Mouse (Mus musculus): ENCODE results near the gene Socs4.
A peak's percentile ranks its signal among the peaks of the same experiment; 100 is the strongest.

The Socs4 gene

DNA sequence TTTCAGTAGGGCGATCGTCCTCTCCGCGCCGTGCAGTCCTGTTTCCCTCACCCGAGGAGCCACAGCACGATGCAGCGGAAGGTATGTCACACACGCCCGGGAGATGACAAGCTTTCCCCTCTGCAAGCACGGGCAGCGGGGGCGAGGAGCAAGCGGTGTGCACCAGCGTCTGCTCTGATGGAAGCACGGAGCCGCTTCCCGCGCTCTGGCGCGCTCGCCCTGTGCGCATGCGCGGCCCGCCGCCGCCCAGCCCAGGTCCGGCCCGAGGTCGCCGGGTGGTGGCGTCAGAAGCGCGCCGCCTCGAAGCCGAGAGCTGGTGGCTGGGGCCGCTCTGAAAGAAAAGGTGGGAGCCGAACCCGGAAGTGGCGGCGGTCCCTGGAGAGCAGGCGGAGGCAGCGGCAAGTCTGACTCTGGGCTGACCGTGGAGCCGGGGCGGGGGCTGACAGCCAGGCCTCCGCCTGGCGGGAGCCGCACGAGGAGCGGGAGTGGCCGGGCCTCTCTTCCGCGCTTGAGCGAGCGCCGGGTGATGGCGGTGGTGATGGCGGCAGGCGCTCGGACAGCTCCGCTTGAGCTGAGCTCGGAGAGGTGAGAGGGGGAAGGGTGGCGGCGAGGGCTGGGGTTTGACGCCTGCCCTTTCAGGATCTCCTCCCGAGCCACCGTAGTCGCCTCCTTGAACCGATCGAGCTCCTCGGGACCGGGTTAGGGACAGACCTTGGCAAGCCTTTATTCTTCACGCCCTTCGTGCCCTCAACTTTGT, at the start of gene Socs4, which contains the start of gene Wdhd1:
Socs4 (plus strand) TSS at position 295 of the 757 bp plus-strand sequence.
Wdhd1 (minus strand) TSS at position 221 of the 757 bp plus-strand sequence.
- DNase-seq (ENCODE audit: low spot score in 2 of 2), result peak; percentile 96 to 97

DNA sequence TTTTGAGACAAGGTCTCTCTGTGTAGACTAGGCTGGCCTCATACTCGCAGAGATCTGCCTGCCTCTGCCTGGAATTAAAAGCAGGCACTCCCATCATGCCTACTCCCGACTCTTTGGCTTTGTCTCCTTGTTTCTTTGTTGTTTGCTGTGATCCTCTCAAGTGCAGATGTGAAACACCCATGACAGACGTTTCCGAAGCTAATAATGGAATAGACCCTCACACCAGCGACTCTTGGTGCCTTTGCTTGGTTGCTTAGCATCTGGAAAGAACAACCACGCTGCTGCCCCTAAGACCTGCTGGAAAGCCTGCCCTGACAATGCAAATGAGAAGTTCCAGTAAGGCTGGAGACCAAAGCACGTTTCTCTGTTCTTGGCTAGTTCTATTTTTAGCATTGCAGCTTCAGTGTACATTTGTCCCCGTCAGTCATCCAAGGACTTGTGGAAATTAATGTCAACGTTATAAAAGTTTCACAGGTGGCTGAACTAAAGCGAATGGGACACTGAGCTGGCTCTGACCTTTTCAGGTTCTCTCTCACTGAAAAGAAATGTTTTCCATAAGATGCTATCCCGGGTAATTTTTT, 46.8 kb upstream of the Socs4 start:
- DNase-seq (ENCODE audit: low spot score in 2 of 2), result no peak

DNA sequence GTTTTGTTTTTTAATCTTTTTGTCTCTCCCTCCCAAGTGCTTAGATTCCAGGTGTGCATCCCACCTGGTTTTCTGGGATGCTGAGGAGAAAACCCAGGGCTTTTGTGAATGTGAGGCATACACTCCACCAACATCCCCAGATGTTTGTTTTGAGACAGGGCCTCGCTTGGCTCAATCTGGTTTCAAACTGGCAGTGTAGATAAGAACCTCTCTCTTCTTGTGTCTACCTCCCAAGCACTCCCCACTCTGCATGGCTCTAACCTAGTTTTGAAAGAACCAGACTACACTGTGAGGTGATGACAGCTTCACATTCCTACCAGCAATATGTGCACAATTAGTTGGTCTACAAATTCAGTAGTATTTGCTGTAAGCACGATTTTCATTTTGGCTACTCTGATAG, 43.1 kb upstream of the Socs4 start:
- DNase-seq (ENCODE audit: low spot score in 2 of 2), result no peak

DNA sequence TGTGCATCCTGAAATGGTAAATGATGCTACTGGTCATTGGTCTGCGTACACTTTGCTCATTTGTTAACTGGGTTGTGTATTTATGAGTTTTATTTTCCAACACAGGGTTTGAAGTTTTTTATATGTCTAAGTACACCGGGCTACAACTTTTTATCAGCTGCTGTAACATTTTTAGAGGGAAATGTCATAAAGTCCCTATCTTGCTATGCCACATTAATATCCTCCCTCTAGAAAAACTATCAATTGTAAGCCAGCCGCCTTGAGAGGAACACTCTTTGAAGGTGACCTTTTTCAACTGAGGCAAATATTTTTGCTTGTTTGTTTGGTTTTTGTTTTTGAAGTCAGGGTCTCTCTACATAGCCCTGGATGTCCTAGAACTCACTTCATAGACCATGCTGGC, 42.7 kb upstream of the Socs4 start:
- DNase-seq (ENCODE audit: low spot score in 2 of 2), result no peak

DNA sequence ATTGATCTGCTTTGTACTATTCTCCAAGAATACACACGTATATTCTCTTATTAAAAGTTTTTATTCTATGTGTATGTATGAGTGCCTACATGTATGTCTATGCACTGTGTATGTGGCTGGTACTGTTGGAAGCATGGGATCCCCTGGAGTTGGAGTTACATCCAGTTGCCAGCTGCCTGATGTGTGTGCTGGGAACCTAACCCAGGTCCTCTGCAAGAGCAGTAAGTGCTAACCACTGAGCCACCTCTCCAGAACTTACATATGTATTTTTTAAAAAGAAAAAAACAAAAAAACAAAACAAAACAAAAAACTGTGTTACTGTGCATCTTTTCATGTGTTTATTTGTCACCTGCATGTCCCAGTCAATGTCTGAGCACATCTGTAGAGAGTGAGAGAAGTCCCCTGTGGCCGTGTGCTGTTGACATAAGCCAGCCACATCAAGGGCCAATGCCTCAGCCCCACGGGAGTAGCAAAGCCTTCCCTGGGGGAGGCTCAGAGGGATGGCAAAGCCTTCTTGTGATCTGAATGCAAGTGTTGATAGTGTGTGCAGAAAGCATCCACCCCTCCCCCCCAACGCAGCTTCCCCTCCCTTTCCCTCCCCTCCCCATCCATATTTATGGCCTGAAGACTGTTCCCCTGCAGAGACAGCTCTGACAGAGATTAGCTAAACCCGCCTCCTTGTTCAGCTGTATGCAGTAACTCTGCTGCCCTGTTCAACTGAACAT, 42.0 kb upstream of the Socs4 start:
- DNase-seq (ENCODE audit: low spot score in 2 of 2), result no peak

GRCm38 (mm10) chr14:47236491-47236890, 40.2 kb upstream of the Socs4 start:
- DNase-seq (ENCODE audit: low spot score in 2 of 2), result no peak

GRCm38 (mm10) chr14:47237286-47237685, 39.4 kb upstream of the Socs4 start:
- no peak for DNase-seq (ENCODE audit: low spot score in 2 of 2)

GRCm38 (mm10) chr14:47240600-47240999, 36.1 kb upstream of the Socs4 start:
- DNase-seq (ENCODE audit: low spot score in 2 of 2), result no peak

DNA sequence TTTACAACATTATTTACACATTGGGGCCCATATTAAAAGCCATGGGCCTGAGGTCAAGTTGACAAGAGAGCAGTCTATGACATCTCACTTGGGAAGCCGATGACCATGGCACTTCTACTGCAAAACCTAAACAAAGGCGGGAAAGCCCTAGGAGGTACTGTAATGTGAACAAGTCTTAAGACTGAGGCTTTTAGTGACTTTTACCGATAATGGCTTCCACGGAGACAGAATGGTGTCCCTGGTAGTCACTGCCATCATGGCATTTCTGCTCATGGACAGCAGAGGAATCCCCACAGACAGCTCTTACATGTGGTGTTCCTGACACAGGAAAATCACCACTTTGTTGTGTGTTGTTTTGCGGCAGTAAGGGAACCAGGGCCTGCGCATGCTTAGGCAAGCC, 35.7 kb upstream of the Socs4 start:
- DNase-seq (ENCODE audit: low spot score in 2 of 2), result no peak

DNA sequence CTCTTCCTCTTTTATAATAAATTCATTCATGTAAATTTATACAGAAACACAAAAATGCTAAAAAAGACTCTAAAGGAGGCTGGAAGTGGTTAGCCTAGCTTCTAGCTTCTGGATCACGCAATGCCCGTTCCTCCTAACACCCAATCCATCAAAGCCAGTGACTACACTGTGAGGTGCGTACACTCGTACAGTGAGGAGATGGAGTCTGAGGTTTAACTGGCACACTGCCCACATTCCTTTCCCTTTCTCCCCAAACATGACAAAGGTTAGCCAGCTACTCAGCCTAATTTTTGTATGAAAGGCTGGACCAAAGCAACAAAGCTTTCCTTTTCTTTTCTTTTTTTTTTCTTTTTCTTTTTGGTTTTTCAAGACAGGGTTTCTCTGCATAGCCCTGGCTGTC, 34.0 kb upstream of the Socs4 start:
- no peak for DNase-seq (ENCODE audit: low spot score in 2 of 2)

GRCm38 (mm10) chr14:47249839-47250238, 26.9 kb upstream of the Socs4 start:
- peak in 1 of 2 experiments; percentile 12 for DNase-seq (ENCODE audit: low spot score in 2 of 2)

- DNase-seq (ENCODE audit: low spot score in 2 of 2), result no peak
Measured at GRCm38 (mm10) chr14:47264866-47265265, 11.9 kb upstream of the Socs4 start.

- no peak for DNase-seq (ENCODE audit: low spot score in 2 of 2)
Measured at GRCm38 (mm10) chr14:47265829-47266228, 10.9 kb upstream of the Socs4 start.

DNA sequence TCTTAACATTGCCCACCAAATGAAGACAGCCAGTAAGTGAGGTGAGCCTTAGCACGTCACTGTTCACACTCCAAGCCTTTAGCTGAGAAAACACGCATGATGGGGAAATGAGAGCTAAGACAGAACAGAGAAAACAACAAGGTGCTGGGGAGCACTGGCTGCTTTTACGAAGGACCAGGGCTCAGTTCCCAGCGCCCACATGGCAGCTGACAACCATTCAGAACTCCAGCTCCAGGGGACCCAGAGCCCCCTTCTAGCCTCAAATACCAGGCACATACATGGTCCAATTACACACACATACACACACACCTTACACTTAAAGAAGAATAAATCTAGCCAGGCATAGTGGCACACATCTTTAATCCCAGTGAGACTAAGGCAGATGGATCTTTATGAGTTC, 7.7 kb upstream of the Socs4 start:
- no peak for DNase-seq (ENCODE audit: low spot score in 2 of 2)

- no peak for DNase-seq (ENCODE audit: low spot score in 2 of 2)
Measured at GRCm38 (mm10) chr14:47269706-47270105, 7.0 kb upstream of the Socs4 start.

- DNase-seq (ENCODE audit: low spot score in 2 of 2), result no peak
Measured at GRCm38 (mm10) chr14:47273751-47274150, 3.0 kb upstream of the Socs4 start.

DNA sequence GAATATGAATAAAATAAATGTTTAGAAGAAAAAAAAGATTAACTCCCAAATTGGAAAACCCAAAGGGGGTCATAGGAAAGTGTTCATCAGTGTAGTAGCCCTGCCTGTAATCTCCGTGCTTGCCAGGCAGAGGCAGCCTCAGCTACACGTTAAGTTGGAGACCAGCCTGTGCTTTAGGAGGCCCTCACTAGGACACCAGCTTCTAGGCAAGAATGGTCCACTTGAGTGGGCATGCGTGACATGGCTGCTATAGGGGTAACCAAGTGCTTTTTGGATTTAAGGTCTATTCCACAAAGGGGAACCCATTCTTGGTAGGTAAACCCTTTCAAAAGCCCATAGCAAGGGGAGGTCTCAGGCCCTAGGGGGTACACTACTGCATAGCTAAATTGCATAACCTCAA, 1.3 kb upstream of the Socs4 start:
- DNase-seq (ENCODE audit: low spot score in 2 of 2), result no peak

- DNase-seq (ENCODE audit: low spot score in 2 of 2), result no peak
Measured at GRCm38 (mm10) chr14:47276036-47276603, 611 bp upstream of the Socs4 start.

DNA sequence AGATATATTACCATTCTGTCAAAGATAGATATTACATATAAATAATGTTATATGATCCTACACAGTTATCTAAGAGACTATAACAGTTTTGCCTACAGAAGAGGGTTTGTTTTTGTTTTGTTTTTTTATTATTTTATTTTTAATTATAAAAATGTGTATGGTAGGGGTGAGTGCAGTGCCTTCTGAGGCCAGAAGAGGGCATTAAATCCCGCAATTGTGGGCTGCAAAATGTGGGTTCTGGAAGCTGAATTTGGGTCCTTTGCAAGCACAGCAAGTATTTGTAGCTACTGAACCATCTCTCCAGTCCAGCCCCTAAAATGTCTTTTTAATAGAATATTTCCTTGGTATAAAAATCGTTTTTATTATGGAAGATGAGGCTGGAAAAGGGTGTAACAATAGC, 2.3 kb downstream of the Socs4 start:
- no peak for DNase-seq (ENCODE audit: low spot score in 2 of 2)

DNA sequence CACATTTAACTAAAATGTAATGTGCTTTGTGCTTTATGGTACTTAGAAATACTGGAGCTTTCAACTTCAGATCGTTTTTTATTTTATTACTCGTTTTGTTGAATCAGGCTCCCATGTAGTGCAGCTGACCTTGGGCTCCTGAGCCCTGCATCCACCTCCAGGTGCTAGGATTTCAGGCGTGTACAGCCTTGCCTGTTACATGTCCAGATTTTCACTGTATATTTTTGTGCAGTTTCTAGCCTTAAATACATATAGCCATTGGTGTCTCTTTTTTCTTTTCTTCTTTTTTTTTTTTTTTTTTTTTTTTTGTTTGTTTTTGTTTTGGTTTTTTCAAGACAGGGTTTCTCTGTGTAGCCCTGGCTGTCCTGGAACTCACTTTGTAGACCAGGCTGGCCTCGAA, 4.8 kb downstream of the Socs4 start:
- DNase-seq (ENCODE audit: low spot score in 2 of 2), result no peak

DNA sequence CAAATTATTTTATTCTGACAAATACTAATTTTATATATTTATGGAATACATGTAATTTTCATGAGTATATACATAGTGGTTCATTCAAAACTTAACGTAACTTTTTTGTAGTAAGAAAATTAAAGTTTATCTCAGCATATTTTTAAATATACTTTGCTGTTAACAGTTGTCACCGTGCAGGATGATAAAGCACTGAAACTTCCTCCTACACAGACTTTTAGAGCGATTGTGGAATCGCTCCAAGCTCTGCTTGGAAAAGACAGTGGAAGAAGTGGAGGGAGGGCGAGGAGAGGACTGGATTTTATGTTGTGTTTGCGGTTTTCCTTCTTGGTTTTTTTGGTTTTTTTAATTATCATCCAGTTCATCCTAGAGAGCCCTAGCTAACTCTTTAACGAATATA, 6.8 kb downstream of the Socs4 start:
- no peak for DNase-seq (ENCODE audit: low spot score in 2 of 2)

DNA sequence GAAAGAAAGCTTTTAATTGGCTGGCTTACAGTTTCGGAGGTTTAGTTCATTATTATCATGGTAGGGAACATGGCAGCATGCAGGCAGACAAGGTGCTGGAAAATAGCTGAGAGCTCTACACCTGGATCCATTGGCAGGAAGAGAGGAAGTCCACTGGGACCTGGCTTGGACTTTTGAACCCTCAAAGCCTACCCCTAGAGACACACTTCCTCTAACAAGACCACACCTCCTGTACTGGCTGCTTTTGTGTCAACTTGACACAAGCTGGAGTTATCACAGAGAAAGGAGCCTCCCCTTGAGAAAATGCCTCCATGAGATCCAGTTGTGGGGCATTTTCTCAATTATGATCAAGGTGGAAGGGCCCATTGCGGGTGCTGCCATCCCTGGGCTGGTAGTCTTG, 8.5 kb downstream of the Socs4 start:
- DNase-seq (ENCODE audit: low spot score in 2 of 2), result no peak

- DNase-seq (ENCODE audit: low spot score in 2 of 2), result no peak
Measured at GRCm38 (mm10) chr14:47286215-47286614, 9.5 kb downstream of the Socs4 start.
